Mouse (Mus musculus) thymus, adult 2 months (tissue): ENCODE measurements around the gene Slco2a1. TPM values are rescaled to one million over a fixed set of nuclear protein-coding genes. Genes with fewer than 3 reads are reported as not detected.

Experiments
- DNase-seq: peaks from one replicate; pipeline ENCODE4 v3.0.0; 2021
- H3K27ac ChIP-seq: fragments of 200-500 bp; 2 replicates; pipeline ENCODE4 v1.5.1; 2012; ENCODE audit warnings: low read length, control low read depth; ENCODE audit not compliant: control insufficient read depth, insufficient read depth
- H3K27me3 ChIP-seq: fragments of 200-500 bp; 2 replicates; pipeline ENCODE4 v1.6.1; 2012; ENCODE audit warnings: mild to moderate bottlenecking, low read length, moderate library complexity, mixed read lengths; ENCODE audit not compliant: control insufficient read depth, insufficient read depth
- H3K36me3 ChIP-seq: fragments of 200-500 bp; 2 replicates; pipeline ENCODE4 v1.6.1; 2012; ENCODE audit warnings: mild to moderate bottlenecking, low read length, moderate library complexity; ENCODE audit not compliant: control insufficient read depth, insufficient read depth
- H3K4me1 ChIP-seq: fragments of 200-500 bp; replicated peaks from 2 replicates; pipeline ENCODE4 v1.6.1; 2012; ENCODE audit warnings: low read length; ENCODE audit not compliant: control insufficient read depth, insufficient read depth
- H3K4me3 ChIP-seq: fragments of 200-500 bp; 2 replicates; pipeline ENCODE4 v1.5.1; 2012; ENCODE audit warnings: mild to moderate bottlenecking, low read length, control low read depth, moderate library complexity; ENCODE audit not compliant: control insufficient read depth, insufficient read depth
- CTCF ChIP-seq: fragments of 200-500 bp; IDR thresholded peaks from 2 replicates; pipeline ENCODE4 v1.5.1; 2012; ENCODE audit warnings: mild to moderate bottlenecking, control low read depth, low read length, moderate library complexity, borderline replicate concordance; ENCODE audit not compliant: control insufficient read depth, poor library complexity, insufficient read depth; ENCODE audit errors: extremely low read depth
- POLR2A ChIP-seq: fragments of 200-500 bp; IDR thresholded peaks from 2 replicates; pipeline ENCODE4 v1.6.1; 2012; ENCODE audit warnings: mild to moderate bottlenecking, low read length, control low read depth, moderate library complexity; ENCODE audit not compliant: control insufficient read depth, poor library complexity, insufficient read depth; ENCODE audit errors: extremely low read depth
- WGBS: fragments of 180-500 bp; shearing (Covaris S2); methylation state at CpG from one replicate; pipeline ENCODE4 v1.1.7; 2018; 5-methylcytosine and 5-hydroxymethylcytosine counted together
- polyA plus RNA-seq: library from polyadenylated mRNA; depleted of rRNA; stranded (reverse); fragments of >200 nt; gene quantifications from 2 replicates; pipeline ENCODE4 v1.2.3, GENCODE M21; 2012

Slco2a1 gene
- polyA plus RNA-seq, 1 experiment: 30.5 TPM

GRCm38 (mm10) chr9:103113351-103113750, 124.8 kb downstream of the Slco2a1 start:
- H3K4me3 ChIP-seq: no peak overlapping the region
- peaks cover 30% of the 10 kb centered on the region for H3K4me1 ChIP-seq

GRCm38 (mm10) chr9:103114326-103114725, 125.8 kb downstream of the Slco2a1 start:
- no peak for DNase-seq
- Histone ChIP-seq H3K4me3 (no peak overlapping the region), H3K27ac (no peak overlapping the region), H3K36me3 (no peaks in the 10 kb centered on the region), H3K27me3 (no peaks in the 10 kb centered on the region), H3K4me1 (peaks cover 30% of the 10 kb centered on the region)
- no peak for TF ChIP-seq CTCF
- no peak for TF ChIP-seq POLR2A
- WGBS: 97% methylated on average over 8 of the region's 8 CpGs

More at GRCm38 (mm10) chr9:103113351-103113750, 124.8 kb downstream of the Slco2a1 start:
- no peak for DNase-seq
- Histone ChIP-seq H3K27me3 (no peaks in the 10 kb centered on the region), H3K36me3 (no peaks in the 10 kb centered on the region), H3K27ac (no peak overlapping the region)
- WGBS: 79% methylated on average over 11 of the region's 11 CpGs
- TF ChIP-seq POLR2A (no peak), CTCF (no peak)

- Histone ChIP-seq H3K4me1 (peaks cover 28% of the 10 kb centered on the region), H3K36me3 (no peaks in the 10 kb centered on the region), H3K4me3 (no peak overlapping the region), H3K27ac (no peak overlapping the region), H3K27me3 (no peaks in the 10 kb centered on the region)
- 96% methylated on average over 13 of the region's 13 CpGs for WGBS
- no peak for TF ChIP-seq CTCF
- TF ChIP-seq POLR2A: no peak
- DNase-seq: no peak
Observed at GRCm38 (mm10) chr9:103114901-103115300, 126.4 kb downstream of the Slco2a1 start.

- no peak for DNase-seq
- H3K27me3 ChIP-seq: no peaks in the 10 kb centered on the region
- no peak overlapping the region for H3K27ac ChIP-seq
- 81% methylated on average over 4 of the region's 4 CpGs for WGBS
- no peak for TF ChIP-seq POLR2A
- TF ChIP-seq CTCF: no peak
- H3K4me1 ChIP-seq: peaks cover 12% of the 10 kb centered on the region
- H3K36me3 ChIP-seq: no peaks in the 10 kb centered on the region
- no peak overlapping the region for H3K4me3 ChIP-seq
Observed at GRCm38 (mm10) chr9:103116941-103117340, 128.4 kb downstream of the Slco2a1 start.

- no peaks in the 10 kb centered on the region for H3K27me3 ChIP-seq
- 92% methylated on average over 5 of the region's 5 CpGs for WGBS
- H3K36me3 ChIP-seq: no peaks in the 10 kb centered on the region
- no peak for DNase-seq
- H3K27ac ChIP-seq: no peak overlapping the region
- no peak overlapping the region for H3K4me3 ChIP-seq
- H3K4me1 ChIP-seq: peaks cover 12% of the 10 kb centered on the region
- TF ChIP-seq POLR2A: no peak
- no peak for TF ChIP-seq CTCF
Observed at GRCm38 (mm10) chr9:103117495-103117894, 129.0 kb downstream of the Slco2a1 start.

- Histone ChIP-seq H3K4me1 (peaks cover 7% of the 10 kb centered on the region), H3K36me3 (no peaks in the 10 kb centered on the region), H3K27me3 (no peaks in the 10 kb centered on the region), H3K4me3 (no peak overlapping the region), H3K27ac (no peak overlapping the region)
- TF ChIP-seq CTCF (no peak), POLR2A (no peak)
- no peak for DNase-seq
- WGBS: 96% methylated on average over 8 of the region's 8 CpGs
Observed at GRCm38 (mm10) chr9:103117951-103118350, 129.4 kb downstream of the Slco2a1 start.

GRCm38 (mm10) chr9:103118651-103119275, 130.3 kb downstream of the Slco2a1 start:
- Histone ChIP-seq H3K4me3 (no peak overlapping the region), H3K36me3 (no peaks in the 10 kb centered on the region), H3K27me3 (no peaks in the 10 kb centered on the region), H3K4me1 (no peaks in the 10 kb centered on the region), H3K27ac (no peak overlapping the region)
- TF ChIP-seq CTCF: no peak
- TF ChIP-seq POLR2A: no peak
- DNase-seq: no peak
- 74% methylated on average over 5 of the region's 5 CpGs for WGBS
